Comparison of ENCODE assay signal across 8 mouse cellular contexts in genomic region chr12:75951328-75951727, GRCm38 (mm10).
A peak's percentile ranks its signal among the peaks of the same experiment; 100 is the strongest.
DNase-seq lines count a peak whose midpoint lies in the region; TF ChIP-seq lines count a peak whose summit lies in the region.
"Had no signal": no experiment of that assay in that cellular context is flagged by ENCODE, and none has a peak within 500 bp of the region (broad histone marks: within the 10 kb centered on the region; RNA-seq: fewer than 3 reads in every experiment).

No protein-coding gene starts in this region.

- H3K27ac ChIP-seq in limb, embryonic 10.5 days: no peak overlapping the region
- H3K27ac ChIP-seq: heart, embryonic 15.5 days had no signal

- H3K9me3 ChIP-seq in E14TG2a.4 (ENCODE audit: low read length): no peaks in the 10 kb centered on the region
- H3K9me3 ChIP-seq in limb, embryonic 10.5 days (replicated peaks): no peaks in the 10 kb centered on the region
- H3K9me3 ChIP-seq: heart, embryonic 15.5 days had no signal

- no peaks in the 10 kb centered on the region for H3K36me3 ChIP-seq in E14TG2a.4 (ENCODE audit: insufficient read depth, low read length)
- peaks cover 94% of the 10 kb centered on the region for H3K36me3 ChIP-seq in limb, embryonic 10.5 days

- DNase-seq in layer of hippocampus, adult 11-12 months (ENCODE audit: low spot score): peak; percentile 29
- DNase-seq in layer of hippocampus, adult 9-11 months: no peak
- DNase-seq in ZHBTc4 (ENCODE audit: low read depth, low spot score): peak; percentile 79
- DNase-seq in embryo, embryonic 10 days (ENCODE audit: low spot score): peak; percentile 10
- DNase-seq in limb, embryonic 10.5 days (ENCODE audit: low spot score): peak; percentile 38
- DNase-seq in spleen, postnatal 10 days (ENCODE audit: low spot score in 2 of 2): peak; percentile 6 to 68

- WGBS in limb, embryonic 10.5 days: 61% methylated on average over 5 of the region's 5 CpGs

- H3K4me3 ChIP-seq in E14TG2a.4 (replicated peaks; ENCODE audit: low read length): no peak overlapping the region
- no peak overlapping the region for H3K4me3 ChIP-seq in limb, embryonic 10.5 days
- H3K4me3 ChIP-seq: heart, embryonic 15.5 days had no signal

- TF ChIP-seq CTCF in E14TG2a.4 (conservative IDR thresholded peaks at IDR 0.05; ENCODE audit: low read length): peak; percentile 79

- H3K27me3 ChIP-seq in E14TG2a.4 (ENCODE audit: insufficient read depth, low read length): no peaks in the 10 kb centered on the region
- no peaks in the 10 kb centered on the region for H3K27me3 ChIP-seq in limb, embryonic 10.5 days (ENCODE audit: low read depth, poor library complexity, severe bottlenecking)
- H3K27me3 ChIP-seq: heart, embryonic 15.5 days had no signal

- H3K4me1 ChIP-seq in E14TG2a.4 (replicated peaks; ENCODE audit: low read depth, low read length): no peaks in the 10 kb centered on the region
- H3K4me1 ChIP-seq in limb, embryonic 10.5 days: no peaks in the 10 kb centered on the region
- H3K4me1 ChIP-seq: heart, embryonic 15.5 days had no signal
